Mouse (Mus musculus): ENCODE data around the gene Bcorl1.
A peak's percentile ranks its signal among the peaks of the same experiment; 100 is the strongest.
"Not testable (repeated sequence)": the region's sequence is repeated elsewhere in the genome, so short reads cannot be mapped to it uniquely, and the experiment has no call there.

Bcorl1 gene

GRCm38 (mm10) chrX:48405141-48405540 is 64.0 kb downstream of the Bcorl1 start:
- DNase-seq, result no peak

GRCm38 (mm10) chrX:48409611-48410387 is 68.6 kb downstream of the Bcorl1 start:
- DNase-seq, result peak; percentile 89

DNA sequence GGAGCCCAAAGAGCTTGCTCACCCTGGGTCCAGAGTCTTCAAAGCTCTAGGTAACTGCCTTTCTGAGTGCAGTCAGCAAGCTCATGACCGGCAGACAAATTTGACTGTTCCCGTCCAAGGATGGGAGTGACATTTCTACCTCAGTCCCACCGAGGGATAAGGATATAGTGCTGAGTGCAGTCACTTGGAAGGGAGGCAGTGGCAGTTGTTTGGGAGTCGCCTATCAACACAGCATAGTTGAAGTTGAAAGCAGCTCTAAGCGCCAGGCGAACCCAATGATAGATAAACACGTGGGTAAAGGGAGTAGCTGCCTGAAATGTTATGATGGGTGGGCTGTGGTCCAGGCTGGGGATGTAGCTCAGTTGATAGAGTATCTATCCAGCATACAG is 69.2 kb downstream of the Bcorl1 start:
- no peak for DNase-seq

DNA sequence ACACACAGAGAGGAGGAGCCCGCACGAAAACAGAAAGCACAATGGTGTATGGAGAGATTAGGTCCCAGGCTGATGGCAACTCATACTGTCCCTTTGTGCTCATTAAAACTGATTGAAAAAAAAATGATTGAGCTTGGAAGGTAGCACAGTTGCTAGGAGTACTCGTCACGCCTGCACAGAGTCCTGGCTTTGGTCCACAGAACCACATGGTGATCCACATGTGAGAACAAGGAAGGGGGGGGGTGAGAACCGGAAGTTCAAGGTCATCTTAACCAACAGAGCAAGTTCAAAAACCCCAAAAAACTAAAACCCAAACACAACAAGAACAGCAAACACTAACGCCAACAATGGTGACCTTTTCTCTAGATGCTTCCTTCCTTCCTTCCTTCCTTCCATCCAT is 71.5 kb downstream of the Bcorl1 start:
- DNase-seq, result no peak

- DNase-seq, result no peak
Observed at GRCm38 (mm10) chrX:48414291-48414690, 73.1 kb downstream of the Bcorl1 start.

GRCm38 (mm10) chrX:48418417-48418816 is 77.3 kb downstream of the Bcorl1 start:
- DNase-seq, result no peak

DNA sequence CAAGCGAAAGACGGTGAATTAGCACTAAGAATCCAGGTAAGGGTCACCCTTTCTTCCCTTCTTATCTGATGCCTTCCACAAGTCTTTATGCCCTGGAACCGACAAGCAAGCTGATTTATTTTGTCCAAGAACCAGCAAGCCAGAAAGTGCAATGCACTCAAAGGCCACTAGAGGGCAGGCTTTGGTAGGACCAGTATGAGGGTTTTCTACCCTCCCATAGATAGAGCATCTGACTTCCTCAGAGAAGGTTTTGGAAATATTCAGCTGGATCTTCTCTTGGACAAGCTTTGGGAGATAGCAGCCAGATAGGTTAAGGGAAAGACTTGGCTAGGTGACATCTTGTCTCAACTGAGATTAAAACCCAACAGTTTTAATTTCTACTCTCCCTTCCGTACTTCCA is 81.8 kb downstream of the Bcorl1 start:
- peak; percentile 82 for DNase-seq

GRCm38 (mm10) chrX:48423671-48424070 is 82.5 kb downstream of the Bcorl1 start:
- DNase-seq, result no peak

DNA sequence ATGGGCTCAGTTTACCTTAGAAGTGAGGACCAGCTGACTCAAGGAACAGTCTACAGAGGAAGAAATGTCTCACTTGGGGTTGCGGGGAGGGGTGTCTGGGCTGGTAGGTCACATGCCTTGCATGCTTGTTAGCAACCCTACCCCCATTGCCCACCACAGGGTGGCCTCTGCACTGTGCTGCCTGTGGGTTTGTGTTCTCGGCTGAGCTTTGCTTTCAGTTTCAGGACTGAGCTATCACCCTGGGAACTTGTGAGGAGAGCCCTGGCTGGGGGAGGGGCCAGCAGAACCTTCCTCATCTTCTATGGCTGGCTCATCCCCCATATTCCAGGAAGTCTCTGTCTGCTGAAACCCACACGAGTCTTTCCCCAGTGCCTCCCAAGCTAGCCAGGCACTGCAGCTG is 83.4 kb downstream of the Bcorl1 start:
- DNase-seq, result peak; percentile 58

- peak; percentile 48 for DNase-seq
Observed at GRCm38 (mm10) chrX:48425280-48425679, 84.1 kb downstream of the Bcorl1 start.

DNA sequence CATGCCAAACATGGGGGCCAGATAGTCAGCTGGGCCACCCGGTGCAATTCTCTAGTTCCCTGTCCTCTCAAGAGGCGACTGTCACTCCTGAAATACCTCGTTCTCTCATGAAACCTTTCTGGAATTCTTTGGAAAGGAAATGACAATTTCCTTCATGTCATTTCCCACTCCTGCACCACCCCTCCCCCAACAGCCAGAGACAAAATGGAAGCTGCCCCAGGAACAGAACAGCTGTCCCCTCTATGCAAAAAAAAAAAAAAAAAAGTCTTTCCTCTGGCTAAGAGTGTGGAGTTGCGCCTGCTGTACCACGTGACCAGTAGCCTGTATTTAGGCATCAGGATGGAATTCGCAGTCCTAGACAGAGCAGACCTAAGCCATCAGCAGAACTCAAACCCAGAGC is 87.1 kb downstream of the Bcorl1 start:
- peak; percentile 66 for DNase-seq

DNA sequence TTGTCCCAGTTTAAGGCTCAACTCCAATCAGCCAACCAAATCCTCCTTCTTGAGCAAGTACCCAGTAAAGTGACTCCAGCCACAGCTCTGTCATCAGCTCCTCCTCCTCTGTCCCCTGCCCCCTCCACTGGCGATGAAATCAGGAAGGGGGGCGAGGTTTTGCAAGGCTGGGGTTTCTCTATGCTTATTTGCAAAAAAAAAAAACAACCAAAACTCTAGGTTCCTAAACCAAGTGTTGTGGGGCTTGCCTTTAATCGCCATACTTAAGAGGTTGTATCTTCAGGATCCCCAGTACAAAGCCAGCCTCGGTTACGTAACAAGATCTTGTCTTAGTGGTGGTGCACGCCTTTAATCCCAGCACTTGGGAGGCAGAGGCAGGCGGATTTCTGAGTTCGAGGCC is 87.5 kb downstream of the Bcorl1 start:
- no peak for DNase-seq

DNA sequence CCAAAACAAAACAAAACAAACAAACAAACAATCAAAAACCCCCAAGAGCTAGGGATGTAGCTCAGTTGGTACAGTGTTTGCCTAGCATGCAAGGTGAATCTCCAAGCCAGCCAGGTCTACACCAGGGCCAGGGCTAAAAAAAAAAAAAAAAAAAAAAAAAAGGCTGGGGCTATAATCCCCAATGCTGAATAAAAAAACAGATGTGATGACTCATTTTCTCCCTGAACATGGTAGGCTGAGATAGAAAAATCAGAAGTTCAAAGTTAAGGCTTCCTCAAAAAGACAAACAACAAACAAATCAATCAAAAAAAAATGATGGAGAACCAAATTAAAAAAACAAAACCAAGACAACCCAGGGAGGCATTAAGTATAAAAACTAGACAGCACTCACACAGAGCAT is 87.9 kb downstream of the Bcorl1 start:
- no peak for DNase-seq

DNA sequence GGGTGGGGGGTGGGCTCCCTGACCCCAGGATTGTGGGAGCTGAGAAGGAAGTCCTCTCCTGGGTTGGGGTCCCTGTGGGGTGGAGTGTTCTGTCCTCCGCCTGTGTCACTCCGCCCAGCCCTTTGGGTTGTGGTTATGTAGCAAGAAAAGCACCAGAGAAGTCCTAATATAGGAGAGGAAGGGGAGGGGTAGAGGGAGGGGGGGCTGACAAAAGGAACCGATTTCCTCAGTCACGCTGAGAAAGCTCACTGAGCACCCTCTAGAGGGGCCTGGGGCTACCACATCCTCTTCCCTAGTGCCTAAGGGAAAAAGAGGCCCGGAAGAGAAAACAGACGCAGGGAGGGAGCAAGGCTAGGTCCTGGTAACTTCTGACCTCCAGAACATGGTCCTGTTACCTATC is 88.4 kb downstream of the Bcorl1 start:
- DNase-seq, result peak; percentile 57

DNA sequence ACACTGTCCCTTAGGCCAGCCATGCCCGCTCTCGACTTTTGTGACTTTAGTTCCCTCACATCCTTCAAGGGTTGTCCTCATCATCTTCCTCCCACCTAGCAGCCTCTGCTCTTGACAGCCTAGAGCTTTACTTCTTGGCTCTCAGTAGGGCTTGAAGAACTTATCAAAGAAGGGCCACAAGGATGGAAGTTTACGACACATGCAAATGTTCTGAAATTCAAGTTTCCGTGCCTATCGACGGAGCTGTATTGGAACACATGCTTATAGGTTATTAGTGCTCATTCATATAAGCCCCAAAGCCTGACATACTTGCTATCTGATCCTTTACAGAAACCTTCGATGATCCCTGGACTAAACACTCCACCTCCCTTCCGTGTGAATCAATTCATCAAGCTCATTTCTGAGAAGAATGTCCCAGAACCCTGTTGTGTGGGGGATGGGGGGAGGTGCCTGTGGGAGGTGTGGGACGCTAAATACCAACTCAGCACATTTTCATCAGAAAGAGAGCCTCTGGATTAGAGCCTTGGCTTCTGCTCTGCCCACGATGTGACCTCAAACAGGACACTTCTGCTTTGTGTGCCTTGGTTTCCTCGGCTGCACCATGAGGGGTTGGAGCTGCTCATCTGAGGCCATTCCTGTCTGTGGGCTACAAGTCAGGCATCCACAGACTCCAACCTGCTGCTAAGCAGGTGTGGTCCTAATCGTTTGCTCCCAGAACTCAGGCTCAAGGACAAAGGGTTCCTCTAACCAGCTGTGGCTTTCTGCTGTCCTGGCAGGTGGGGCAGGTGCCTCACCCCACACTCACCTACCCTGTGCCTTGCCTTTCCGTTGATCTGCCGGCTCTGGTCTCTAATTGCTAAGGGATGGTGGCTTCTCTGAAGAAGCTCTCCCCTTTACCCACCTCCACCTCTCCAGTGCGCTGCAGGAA is 91.7 kb downstream of the Bcorl1 start:
- no peak for DNase-seq

DNA sequence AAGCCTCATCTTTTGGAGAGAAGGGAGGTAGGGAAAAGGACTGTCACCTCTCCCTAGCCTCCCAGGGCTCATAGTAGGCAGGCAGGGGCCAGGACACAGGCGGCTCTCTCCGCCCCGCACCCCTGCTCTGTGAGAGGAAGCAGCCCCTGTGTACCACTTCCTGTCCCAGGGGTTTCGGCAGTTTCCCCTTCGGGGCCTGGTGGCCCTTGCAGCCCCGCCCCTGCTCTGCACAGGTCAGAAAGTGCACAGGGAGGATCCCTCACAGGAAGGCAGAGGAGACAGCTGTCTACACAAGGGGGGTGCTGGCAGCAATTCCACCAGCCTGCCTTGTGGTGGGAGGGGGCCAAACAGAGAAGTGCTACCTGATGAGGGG is 92.4 kb downstream of the Bcorl1 start:
- peak; percentile 59 for DNase-seq

- DNase-seq, result no peak
Observed at GRCm38 (mm10) chrX:48434251-48434650, 93.1 kb downstream of the Bcorl1 start.

- DNase-seq, result peak; percentile 6
Observed at GRCm38 (mm10) chrX:48435477-48435900, 94.3 kb downstream of the Bcorl1 start.

- not testable (repeated sequence) for DNase-seq
Observed at GRCm38 (mm10) chrX:48436082-48436481, 94.9 kb downstream of the Bcorl1 start.

DNA sequence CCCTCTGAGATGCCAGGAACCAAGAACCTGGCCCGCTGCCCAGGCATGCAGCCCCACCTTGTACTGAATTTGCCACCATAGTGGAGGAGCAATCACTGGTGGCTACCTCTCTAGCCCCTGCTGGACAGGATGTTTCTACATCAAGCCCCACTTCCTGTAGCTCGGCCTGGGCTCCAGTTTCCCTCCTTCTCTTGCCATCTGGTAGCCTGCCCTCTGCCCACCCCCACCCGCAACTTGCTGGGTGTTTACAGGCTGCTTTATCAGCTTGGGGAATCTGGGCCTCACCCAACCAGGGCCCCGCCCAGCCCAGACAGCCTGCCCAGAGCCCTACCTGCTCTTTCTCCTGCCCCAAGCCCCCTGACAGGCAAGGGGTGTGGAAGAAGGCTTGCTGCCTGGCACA is 97.9 kb downstream of the Bcorl1 start:
- DNase-seq, result peak; percentile 64

GRCm38 (mm10) chrX:48441548-48441947 is 100.4 kb downstream of the Bcorl1 start:
- DNase-seq, result no peak

GRCm38 (mm10) chrX:48441954-48442353 is 100.8 kb downstream of the Bcorl1 start:
- no peak for DNase-seq

DNA sequence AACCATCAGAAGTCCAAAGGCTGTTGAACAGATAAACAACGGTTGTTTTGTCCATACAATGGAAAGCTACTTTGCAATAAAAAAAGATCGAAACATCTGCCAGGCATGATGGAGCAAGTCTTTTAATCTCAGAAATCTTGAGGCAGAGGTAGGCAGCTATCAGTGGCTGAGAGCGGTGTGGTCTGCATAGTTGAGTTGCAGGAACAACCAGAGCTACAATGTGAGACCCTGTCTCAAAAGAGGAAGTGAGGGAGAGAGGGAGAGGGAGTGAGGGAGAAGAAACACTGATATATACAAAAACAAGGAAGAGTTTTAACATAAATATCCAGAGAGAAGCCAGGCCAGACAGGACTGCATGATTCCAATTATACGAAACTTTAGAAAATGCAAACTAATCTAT is 103.5 kb downstream of the Bcorl1 start:
- DNase-seq, result no peak

GRCm38 (mm10) chrX:48449646-48450045 is 108.5 kb downstream of the Bcorl1 start:
- DNase-seq, result no peak

Data from lung, postnatal 10 days (tissue).